Mouse (Mus musculus): Measurements from ENCODE around the gene Gm7356.
"Not testable (repeated sequence)": the region's sequence is repeated elsewhere in the genome, so short reads cannot be mapped to it uniquely, and the experiment has no call there.

Gm7356 gene

DNA sequence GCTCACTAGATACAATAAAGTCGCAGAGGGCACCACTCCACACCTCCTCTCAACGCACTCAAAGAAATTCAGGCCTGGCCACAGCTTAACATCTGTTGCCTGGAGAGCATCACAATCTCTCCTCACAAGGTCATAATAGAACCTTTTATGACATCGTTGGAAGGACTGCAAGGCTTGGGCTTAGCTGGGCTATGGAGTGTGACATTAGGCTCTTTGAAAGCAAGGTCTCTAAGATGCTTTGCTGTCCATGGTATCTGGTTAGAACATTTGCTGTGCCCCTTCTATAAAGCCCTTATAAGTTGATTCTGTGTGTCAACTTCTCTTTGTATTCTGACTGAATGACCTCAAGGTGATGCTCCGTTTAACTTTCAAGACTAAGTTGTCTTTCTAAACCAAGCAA, at the start of gene Gm7356:
TSS of gene Gm7356 (minus strand) at position 101 of the 400 bp plus-strand sequence.
- DNase-seq = not testable (repeated sequence)

- not testable (repeated sequence) for DNase-seq
Measured at GRCm38 (mm10) chr17:14041880-14042279, 38.4 kb upstream of the Gm7356 start.

- DNase-seq = not testable (repeated sequence)
Measured at GRCm38 (mm10) chr17:14037012-14037411, 33.5 kb upstream of the Gm7356 start.

DNA sequence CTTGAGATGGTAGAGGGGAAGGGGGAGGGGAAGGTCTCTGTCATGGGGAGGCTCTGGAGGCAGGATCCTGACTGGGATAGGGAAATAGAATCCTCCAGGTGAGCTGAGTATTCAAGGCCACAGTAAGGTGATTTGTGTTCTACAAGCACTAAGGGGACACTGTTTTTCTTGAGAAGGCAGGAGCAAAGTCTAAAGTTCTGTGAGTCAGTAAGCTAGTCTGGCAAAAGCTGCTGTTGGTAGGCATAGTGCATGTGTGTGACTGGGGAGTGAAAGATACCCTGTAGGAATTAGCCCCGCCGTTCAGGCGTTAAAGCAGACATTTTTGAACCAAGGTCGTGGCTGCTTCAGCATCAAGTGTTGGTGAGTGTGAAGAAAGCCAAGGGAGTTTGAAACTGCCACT, 32.6 kb upstream of the Gm7356 start:
- DNase-seq = not testable (repeated sequence)

DNA sequence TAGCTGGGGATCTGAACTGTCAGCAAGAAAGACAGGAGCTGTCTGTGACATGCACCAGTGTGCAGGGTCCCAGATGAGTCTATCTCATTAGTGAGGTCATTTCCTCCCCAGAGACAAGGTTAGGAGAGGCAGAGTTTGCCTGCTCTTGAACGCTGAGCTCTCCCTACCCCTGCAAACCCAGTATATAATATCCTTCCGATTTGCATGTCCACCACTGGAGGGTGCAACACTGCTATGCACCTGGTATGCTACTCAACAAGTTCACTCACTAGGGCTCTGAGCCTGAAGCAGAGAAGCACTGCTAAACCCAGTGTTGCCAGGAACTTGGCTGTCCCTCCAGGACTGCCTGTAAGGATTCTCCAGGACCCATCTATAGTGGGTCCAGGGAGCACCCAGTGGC, 10.1 kb downstream of the Gm7356 start:
- not testable (repeated sequence) for DNase-seq

- DNase-seq = no peak
Measured at GRCm38 (mm10) chr17:13987690-13988089, 15.8 kb downstream of the Gm7356 start.

- not testable (repeated sequence) for DNase-seq
Measured at GRCm38 (mm10) chr17:13970796-13971195, 32.7 kb downstream of the Gm7356 start.

- not testable (repeated sequence) for DNase-seq
Measured at GRCm38 (mm10) chr17:13969917-13970316, 33.6 kb downstream of the Gm7356 start.

- not testable (repeated sequence) for DNase-seq
Measured at GRCm38 (mm10) chr17:13965048-13965447, 38.5 kb downstream of the Gm7356 start.

DNA sequence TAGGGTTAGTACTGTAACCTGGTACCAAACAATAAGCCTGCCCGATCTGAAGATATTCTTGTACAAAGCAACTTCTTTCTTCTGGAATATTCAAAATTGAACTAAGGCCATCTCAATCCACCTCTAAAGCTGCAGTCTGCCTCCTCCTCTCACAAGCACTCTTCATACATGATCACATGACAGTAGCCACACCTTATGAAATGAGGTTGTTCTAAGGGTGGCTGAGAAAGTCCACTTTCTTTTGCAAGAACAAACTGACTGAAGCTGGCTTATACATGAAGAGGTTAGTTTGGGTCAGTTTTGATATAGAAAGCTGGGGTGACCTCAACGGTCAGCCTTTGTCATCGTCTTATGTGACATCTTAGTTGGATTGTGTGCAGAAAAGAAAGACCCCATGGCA, 41.3 kb downstream of the Gm7356 start:
- not testable (repeated sequence) for DNase-seq

DNA sequence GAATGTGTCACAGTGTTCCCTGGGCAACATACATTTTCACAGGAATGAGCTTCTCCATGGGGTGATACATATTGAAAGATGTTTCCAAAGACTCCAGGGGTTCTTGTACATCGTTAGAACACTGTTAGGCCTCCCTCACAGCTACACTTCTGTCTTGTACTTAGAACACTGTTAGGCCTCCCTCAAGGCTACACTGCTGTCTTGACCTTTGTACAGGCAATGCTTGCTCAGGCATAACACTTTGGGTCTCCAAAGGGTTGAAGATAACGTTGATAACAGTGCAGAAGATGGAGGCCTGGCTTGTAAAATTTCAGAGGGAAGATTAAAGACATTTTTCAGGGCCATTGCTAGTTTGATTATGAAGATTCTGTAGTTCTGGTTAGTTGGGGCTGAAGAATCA, 45.4 kb downstream of the Gm7356 start:
- not testable (repeated sequence) for DNase-seq

- not testable (repeated sequence) for DNase-seq
Measured at GRCm38 (mm10) chr17:13951570-13951969, 51.9 kb downstream of the Gm7356 start.
